Mouse (Mus musculus) ovary, postnatal 14 days (tissue): Measurements from ENCODE around the gene Sept9.

Experiments
- DNase-seq: peaks from one replicate; pipeline ENCODE4 v3.0.0; 2022; ENCODE audit warnings: low spot score

Gene Sept9

DNA sequence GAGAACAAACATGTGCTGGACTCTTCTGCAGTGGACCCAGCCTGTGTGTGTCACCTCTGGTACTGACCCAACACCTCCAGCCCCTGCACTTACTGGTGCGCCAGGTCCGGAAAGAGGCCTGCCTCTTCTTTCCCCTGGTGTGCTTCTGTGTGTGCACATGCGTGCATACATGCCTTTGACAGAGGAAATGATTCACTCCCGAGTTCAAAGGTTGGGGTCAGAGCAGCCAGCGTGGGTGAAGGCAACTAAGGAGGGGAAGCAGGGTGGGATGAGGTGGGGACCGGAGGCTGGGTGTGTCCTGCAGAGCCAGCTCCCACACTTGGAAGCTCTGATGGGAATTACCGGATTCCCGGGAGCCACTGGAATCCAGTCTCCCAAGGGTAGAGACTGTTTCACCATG, 46.8 kb downstream of the Sept9 start:
- no peak for DNase-seq

DNA sequence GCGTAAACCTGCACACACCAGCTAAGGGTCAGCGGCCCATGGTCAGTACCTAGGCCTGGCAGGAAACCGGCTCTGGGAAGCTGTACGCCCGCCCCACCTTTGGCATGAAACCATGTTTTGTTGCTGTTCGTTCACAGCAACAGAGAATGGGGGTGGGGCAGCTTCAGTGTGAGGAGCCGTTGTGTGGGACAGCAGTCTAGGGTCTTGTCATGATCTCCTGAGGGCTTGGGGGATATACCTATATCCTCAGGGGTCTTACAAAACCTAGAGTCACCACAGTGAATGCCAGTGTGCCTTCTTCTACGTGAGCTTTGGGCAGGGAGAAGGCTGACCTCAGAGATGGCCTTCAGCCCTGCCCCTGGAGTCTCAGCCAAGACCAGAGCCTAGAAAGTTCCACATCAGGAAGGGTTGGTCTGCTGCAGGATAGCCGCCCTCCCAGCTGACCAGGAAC, 47.5 kb downstream of the Sept9 start:
- DNase-seq, result no peak

DNA sequence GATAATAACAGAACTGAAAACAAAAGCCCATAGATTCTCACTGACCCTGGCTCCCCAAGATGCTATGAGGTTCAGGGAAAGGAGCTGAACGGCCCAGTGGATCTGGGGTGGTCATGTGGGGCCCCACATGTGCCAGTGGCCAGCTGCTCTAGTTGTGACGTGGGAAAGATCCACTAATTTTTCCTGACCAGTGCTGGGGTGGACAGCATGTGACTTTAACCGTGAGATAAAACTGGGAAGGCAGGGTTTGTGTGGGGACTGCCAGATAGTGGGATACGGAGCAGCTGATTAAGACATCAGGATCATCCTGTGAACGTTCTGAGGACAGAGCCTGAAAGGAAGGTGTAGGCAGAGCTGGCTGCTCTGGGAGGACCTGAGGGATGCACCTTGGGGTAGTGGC, 48.1 kb downstream of the Sept9 start:
- DNase-seq, result no peak

DNA sequence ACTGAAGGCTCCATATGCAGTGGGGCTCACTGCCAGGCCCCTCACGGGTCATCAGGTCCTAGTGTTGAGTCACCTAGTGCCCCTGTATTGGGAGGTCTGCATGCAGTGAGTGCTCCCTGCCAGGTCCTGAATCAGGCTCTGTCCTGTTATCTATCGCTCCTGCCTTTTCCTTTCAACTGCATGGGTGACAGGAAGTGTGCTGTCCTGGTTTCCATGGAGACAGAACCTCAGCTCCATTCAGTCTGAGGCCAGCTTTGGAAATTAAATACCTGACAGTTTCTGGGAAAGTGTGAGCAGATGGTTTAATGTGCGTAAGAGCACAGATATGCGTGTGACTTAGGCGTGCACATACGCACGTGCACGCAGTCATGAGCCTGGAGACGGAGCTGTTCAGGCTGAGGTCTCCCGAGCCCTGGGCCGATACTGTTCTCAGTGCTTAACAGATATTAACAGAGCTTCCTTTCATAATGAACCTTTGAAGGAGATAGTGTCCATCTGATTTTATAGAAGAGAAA, 49.3 kb downstream of the Sept9 start:
- no peak for DNase-seq

DNA sequence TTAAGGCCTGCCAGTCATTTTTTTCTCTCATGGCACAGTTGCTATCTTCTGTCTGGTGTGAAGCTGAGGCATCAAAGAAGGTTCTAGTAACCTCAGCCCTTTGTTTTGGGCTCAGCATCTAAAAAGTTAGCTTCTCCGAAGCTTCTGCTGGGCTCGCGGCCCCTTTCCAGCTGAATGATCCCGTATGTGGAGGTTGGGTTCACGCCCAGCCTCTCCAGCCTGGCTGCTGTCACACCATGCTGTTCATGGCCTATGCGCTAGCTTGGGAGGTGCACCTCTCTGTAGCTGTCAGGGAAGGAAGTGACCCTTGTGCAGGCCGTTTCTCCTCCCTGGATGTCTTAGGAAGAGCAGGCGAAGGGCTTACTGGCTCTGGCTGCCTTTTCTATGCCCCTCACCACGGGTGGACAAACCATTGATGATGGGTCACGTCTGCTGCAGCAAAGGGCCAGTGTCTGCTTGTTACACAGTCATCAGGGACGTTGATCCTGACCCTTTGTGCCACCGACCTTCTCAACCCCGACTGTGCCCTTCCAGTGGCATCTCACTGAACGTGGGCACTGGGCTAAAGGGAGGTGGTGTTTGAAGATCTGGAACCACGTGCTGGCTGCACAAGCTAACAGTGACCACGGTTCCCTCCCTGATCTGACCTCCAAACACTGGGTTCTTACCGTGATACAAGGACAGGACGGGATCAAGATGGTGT, 50.0 kb downstream of the Sept9 start:
- DNase-seq, result no peak

DNA sequence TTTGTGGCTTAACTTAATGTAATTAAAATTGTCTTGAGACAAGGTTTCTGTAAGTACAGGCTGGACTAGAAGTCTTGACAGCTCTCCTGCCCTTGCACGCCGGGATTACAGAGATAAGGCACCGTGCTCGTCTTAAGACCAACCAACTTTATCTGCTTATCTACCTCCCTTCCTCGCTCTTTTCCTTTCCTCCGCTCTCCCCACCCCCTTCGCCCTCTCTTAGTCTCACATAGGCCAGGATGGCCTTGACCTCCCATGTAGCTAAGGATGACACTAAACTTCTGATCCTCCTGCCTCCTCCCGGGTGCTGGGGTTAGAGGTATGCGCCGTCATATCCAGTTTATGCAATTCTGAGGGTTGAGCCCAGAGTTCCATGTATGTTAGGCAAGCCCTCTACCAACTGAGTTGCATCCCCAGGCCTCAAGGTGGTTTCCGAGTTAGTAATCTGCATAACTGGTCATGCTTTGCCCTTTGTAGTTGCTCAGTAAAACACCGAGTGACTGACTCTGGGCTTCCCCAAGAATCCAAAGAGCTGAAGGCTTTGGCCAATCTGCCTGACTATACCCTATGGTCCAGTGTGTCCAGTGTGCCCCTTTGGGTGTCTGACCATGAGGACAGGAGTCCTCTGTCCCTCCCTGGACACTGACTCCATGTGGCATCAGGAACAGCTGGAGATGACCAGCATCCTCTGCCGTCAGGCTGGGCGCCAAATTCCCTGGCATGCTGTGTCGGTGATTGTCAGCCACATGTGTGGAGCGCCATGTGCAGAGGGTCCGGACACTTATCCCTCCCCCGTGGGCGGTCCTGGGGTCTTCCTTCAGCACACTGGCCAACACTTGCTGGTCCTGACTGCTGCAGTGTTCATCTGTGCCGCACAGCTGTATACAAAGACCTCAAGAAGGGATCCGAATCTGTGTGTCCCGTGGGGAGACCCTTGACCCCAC, 50.8 kb downstream of the Sept9 start:
- DNase-seq, result no peak

DNA sequence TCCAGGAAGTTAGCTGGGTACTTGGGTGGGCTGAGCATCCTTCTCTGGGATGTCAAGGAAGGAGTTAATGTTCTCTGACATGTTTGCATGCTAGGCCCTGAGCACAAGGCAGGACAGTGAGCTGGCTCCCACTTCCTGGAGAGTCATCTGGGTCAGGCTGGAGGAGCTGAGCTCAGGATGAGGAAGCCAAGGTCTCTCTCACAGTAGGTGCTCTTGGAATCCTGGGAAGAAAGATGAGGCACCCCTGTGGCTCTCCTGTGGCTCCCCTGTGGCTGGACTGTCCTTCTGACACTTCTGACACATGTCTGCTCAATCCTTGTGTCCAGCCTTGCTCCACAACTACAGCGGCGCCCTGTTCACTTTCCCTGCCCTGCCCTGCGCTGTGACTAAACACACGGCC, 52.3 kb downstream of the Sept9 start:
- no peak for DNase-seq

DNA sequence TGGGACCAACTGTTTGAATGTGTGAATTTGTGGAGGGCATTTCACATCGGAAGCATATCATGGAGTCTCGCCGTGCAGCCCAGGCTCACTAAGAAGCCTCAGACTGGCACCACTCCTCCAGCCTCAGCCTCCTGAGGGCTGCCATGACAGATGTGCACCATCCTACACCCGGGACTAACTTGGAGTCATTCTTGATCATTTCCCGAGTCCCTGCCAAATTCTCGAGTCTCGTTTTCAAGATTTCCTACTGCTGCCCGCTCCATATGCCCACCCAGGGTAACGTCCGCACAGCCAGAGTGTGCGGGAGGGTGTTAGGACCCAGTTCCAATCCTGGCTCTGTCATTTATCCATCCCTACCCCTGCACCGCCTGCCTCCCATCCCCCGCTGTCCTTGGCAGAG, 53.4 kb downstream of the Sept9 start:
- DNase-seq, result no peak

DNA sequence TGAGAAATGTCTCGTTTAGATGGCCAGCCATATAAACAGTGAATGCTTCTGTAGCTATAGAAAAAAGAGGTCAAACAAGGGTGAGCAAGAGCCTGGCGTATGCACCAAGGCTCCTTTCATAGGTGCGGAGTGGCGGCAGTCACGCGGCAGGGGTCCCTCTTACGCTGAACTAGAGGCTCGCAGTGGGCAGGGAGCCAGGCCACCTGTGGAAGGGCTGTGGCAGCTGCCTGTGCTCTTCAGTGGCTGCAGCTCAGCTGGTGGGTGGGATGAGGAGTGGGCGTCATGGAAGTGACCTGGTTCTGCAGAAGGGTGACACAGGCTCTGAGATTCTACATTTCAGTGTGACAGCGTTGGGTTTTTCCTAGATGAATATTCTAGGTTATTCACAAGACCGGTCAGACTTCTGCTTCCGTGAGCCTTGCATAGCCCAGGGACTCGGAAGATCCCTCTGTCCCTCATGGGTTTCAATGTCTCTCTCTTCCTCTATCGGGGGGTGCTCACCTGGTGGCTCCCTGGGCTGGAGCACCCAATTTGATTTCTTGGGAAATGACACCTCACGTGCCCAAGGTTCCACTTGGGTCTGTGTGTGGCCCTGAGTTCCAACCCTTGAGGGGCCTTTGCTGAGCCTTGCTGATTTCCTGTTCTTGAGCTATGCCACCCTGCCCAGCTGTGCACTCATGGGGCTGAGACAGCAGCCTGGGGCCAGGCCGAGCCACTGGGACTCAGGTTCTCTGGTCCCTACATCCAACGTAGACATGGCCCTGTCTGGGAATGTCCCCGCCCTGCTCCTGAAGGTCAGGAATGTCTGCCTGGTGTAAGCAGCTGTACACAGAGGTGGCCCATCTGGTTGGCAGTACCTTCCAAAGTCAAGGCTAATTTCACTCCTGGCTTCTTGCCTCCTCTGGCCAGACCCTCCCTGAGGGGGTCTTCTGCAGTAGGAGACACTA, 55.0 kb downstream of the Sept9 start:
- no peak for DNase-seq

DNA sequence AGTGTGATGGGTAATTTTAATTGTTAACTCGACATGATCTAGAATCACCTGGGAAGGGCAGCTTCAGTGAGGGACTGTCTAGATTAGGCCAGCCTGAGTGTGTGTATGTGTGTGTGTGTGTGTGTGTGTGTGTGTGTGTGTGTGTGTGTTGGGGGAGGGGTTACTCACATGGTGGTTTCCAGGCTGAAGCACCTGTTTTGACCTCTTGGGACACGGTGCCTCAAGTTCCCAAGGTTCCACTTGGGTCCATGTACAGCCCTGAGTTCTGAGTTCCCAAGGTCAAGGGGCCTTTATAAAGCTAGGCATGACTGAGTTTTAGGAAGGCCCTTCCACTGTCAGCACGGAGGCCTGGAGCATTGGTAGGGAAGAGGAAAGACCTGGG, 55.6 kb downstream of the Sept9 start:
- DNase-seq, result no peak

DNA sequence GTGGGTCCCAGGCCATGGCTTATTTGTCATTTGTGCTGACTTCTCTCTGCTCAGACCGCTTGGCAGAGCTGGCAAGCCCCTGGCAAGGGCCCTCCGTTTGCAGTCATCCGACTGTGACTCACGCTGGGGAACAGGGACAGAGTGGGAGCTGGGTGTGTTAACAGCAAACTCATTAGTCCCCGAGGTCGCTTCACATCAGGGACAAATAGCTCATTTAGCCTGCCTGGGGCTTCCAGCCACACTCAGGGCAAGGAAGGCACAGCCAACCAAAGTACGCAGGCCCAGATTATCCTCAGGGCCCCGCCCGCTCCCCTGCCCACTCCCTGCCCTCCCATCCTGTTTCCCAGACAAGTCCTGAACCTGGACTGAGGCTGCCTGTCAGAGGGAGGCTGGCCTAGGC, 56.6 kb downstream of the Sept9 start:
- no peak for DNase-seq

DNA sequence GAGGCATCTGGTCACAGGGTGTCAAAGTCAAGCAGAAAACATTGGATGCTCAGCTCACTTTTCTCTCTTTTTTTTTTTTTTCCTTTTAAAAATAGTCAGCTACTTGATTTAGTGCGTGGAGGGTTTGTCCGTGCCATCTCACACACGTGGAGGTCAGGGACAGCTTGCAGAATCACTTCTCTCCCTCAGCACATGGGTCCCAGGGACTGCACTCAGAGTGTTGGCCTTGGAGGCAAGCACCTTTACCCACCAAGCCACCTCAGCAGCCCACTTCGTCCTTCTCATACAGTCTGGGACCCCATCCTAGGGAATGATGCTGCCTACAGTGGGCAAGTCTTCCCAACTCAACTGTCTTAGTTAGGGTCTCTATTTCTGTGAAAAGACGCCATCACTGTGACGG, 57.4 kb downstream of the Sept9 start:
- DNase-seq, result no peak

DNA sequence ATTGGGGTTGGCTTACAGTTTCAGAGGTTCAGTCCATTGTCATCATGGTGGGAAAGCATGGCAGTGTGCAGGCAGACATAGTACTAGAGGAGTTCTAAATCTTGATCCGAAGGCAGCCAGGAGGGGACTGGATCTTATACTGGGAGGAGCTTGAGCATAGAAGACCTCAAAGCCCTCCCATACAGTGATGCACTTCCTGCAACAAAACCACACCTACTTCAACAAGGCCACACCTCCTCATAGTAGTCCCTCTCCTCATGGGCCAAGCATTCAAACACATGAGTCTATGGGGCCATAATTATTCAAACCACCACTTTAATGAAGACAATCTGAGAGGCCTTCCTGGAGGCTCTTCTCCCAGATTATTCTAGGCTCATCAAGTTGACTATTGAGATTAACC, 57.8 kb downstream of the Sept9 start:
- no peak for DNase-seq

DNA sequence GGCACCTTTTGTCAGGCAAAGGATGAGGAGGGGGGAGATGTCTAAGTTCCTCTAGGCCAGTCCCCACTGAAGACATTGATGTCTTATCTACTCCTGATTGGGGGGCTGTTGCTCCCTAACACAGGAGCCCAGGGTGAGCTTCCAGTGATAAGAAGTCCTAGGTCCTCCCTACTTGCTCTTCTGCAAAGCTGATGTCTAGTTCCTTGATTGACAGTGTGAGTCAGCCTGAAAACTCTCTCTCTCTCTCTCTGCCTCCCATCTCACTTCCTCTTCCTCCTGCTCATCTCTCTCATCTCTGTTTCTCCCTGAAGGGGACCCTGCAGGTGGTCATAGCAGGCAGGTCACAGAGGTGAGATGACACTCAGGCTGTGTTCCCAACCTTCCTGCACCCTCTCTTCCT, 58.4 kb downstream of the Sept9 start:
- no peak for DNase-seq

DNA sequence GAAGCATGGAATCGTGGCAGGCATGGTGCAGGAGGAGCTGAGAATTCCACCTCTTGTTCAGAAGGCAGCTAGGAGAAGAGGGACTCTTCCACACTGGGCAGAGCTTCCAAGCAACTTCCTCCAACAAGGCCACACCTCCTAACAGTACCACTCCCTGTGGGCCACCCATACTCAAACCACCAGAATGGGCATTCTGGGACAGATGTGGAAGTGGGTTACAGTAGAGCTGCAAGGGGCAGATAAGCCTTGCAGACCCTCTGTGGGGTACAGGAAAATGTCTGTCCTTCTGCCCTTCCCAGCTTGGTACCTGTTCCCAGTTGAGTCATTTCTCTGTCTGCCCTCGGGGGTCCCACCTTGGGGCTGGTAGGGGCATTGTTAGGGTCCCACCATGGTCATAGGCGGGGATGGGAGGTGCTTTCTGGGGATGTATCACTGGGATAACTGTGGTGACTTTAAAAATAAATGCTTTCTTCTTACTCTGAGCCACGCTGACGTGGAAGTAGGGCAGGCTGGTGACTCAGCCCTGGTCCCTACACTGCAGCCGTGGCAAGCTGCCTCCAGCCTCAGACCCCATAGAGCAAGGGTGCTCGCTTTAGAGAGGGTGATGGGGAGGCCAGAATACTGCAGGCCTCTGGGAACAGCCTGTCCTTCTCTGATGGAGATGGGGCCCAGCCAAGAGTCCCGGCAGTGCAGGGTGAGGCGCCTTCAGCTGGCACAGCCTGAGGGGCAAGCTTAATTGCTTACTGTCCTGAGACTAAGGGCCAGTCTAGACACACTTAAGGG, 59.9 kb downstream of the Sept9 start:
- no peak for DNase-seq

DNA sequence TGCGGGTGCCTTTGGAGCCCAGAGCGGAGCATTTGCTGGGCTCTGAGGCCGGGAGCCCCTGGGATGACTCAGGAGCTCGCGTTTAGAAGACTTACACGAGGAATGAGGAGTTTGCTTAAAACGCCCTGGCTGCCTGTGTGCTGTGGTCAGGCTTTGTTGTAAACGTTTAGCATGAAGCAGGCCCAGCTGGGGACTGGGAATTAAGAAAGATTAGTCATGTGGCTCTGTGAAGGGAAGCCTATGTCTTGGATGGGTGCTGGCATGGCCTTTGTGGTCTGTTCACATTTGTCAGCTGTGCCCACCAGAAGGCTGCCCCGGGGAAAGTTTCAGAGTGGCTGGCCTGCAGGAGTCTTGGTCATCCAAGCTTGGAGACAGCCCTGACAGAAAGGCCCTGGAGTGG, 61.2 kb downstream of the Sept9 start:
- DNase-seq, result no peak

DNA sequence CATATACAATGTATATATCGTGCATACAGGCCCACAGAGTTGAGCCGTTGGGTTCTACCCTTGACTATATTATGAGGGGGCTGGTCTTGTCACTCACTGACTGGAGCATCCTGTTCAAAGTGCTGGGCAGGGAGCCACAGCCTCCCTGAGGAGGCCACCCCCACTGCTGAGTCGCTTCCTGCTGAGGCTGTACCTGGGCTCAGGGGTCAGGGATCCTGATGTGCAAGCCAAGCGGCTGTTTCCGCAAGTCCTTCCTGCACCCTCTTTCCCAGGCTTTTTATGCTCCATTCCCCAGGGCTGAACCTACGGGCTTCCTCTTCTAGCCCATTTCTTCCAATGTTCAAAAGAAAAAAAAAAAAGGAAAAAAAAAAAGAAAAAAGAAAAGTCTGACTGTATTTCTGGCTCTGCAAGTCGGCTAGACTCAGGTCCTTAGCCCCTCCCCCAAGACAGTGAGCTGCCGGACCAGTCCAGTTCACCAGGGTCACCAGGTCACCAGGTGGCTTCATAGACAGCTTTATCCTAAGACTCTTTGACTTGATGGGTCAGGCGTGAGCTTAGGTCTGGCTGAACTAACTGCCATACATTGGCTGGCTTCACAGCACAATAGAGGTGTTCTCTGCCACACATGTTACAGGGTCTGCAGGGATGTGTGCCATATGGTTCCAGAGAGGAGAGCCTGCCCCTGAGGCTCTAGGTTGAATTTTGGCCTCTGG, 63.8 kb downstream of the Sept9 start:
- no peak for DNase-seq

DNA sequence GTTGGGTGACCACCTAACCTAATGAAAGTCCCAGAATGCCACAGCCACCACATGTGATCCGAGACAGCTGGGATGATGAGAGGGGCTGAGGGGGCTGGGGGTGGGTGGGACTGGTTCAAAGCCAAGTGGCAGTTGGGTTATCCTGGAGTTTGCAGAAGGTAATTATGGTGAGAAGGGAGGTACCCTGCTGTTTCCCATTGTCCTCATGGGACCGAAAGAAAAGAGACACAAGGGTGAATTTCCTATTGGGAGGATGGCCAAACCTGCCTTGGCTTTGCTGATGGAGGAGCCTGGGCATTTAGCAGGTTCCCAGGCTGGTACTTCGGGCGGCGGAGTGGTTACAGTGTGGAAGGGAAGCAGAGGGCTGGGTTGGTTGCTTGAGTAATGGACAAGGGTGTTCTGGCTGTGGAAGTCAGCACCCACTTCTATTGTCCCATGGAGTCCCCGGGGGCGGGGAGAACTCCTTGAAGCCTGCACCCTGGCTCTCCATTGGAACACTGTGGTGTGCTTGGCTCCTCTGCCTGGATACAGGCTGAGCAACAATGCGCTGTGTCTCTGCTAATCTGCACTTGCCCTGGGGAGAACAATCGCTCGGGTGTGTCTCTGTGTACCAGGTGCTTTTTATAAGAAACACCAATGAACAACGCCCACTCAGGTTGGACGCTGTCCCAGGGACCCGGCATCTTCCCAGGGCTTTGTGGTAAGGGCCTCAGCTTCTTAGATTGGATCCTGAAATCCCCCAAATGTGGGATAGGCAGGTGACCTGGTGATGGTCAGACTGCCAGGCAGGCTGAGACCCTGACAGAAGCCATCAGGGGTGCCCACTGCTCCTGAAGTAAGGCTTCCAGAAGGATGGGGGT, 64.9 kb downstream of the Sept9 start:
- no peak for DNase-seq

DNA sequence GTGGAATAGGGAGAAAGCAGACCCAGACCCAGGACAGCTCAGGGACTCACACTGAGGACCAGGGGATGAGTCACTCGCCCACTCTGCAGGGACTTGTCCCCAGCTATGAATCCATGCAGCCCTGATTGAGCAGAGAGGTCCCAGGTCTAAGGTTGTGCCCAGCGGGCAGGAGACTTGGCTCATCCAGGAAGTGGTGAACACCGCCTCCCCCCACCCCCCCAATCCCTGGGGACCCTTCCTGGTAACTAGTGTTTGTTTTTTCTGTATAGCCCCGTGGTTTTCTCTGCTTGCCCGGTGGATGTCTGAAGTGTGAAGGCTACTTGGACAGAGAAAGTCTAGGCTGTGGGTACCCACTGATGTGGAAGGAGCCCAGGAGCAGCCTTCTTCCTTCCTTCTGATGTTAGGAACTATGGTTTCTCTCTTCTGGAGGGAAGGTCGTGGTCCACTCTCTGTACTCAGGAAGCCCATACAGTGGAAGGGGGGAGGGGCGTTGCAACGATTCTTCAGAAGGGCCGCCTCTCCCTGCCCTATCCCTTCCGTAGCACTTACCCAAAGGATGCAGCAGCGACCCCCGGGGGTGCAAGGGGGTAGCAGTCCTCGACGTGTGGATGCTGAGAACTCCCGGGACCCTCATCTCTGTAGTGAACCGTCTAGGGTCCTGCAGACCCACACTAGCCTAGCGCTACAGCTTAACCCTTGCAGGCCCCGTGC, 66.0 kb downstream of the Sept9 start:
- peak; percentile 45 for DNase-seq
